23 mouse cellular contexts compared by ENCODE assay signal in the genomic region with DNA sequence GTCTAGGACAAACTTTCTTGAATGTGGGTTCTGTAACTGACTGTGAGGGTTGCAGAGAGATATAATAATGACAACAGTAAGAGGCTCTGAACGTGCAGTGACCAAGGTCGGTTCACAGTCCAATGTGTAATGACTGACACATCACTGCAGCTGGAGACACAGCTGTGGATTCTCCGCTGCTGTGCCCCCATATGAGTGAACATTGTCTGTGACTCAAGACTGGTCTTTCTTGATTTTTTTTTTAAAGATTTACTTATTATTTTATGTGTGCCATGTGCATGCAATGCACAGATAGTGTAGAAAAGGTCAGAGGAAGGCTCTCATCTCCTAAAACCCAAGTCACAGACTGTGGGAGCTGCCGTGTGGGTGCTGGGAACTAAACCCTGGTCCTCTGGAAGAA. TPM values are rescaled to one million over a fixed set of nuclear protein-coding genes. Genes with fewer than 3 reads are reported as not detected.
DNase-seq lines count a peak whose midpoint lies in the region; ATAC-seq lines count a peak whose summit lies in the region.
"Had no signal": no experiment of that assay in that cellular context is flagged by ENCODE, and none has a peak within 500 bp of the region (broad histone marks: within the 10 kb centered on the region; RNA-seq: fewer than 3 reads in every experiment).

No protein-coding gene starts in this region.

- no peaks in the 10 kb centered on the region for H3K27me3 ChIP-seq in midbrain, embryonic 11.5 days (ENCODE audit: control insufficient read depth, insufficient read depth, low read length)
- H3K27me3 ChIP-seq in midbrain, embryonic 13.5 days: no peaks in the 10 kb centered on the region
- H3K27me3 ChIP-seq: CH12.LX, Patski had no signal

- H3K4me1 ChIP-seq in midbrain, embryonic 11.5 days (ENCODE audit: control insufficient read depth, insufficient read depth, low read length): no peaks in the 10 kb centered on the region
- H3K4me1 ChIP-seq in midbrain, embryonic 13.5 days (replicated peaks): no peaks in the 10 kb centered on the region

- no peak overlapping the region for H3K4me3 ChIP-seq in midbrain, embryonic 11.5 days (ENCODE audit: low read depth, low read length)
- no peak overlapping the region for H3K4me3 ChIP-seq in midbrain, embryonic 13.5 days (replicated peaks)

- no peak for ATAC-seq in midbrain, embryonic 11.5 days (ENCODE audit: low FRiP score)
- no peak for ATAC-seq in midbrain, embryonic 13.5 days
- ATAC-seq: activated CD4-positive, CD25-positive, alpha-beta regulatory T cell, adult 4 months; CD4-positive, CD25-positive, alpha-beta regulatory T cell, adult 4 months; Patski had no signal

- 91% methylated on average over 4 of the region's 4 CpGs for WGBS in midbrain, embryonic 11.5 days
- WGBS in midbrain, embryonic 13.5 days: 95% methylated on average over 4 of the region's 4 CpGs

- no peak overlapping the region for H3K27ac ChIP-seq in midbrain, embryonic 11.5 days (ENCODE audit: low read depth, low read length)
- no peak overlapping the region for H3K27ac ChIP-seq in midbrain, embryonic 13.5 days

- H3K4me2 ChIP-seq in midbrain, embryonic 11.5 days: no peak overlapping the region
- no peak overlapping the region for H3K4me2 ChIP-seq in midbrain, embryonic 13.5 days (replicated peaks)

- H3K36me3 ChIP-seq in midbrain, embryonic 11.5 days (ENCODE audit: control insufficient read depth, insufficient read depth, low read length): peaks cover 8% of the 10 kb centered on the region
- H3K36me3 ChIP-seq in midbrain, embryonic 13.5 days: peaks cover 91% of the 10 kb centered on the region

- peak; percentile 61 for DNase-seq in heart, adult 11 months
- DNase-seq in heart, postnatal 4 days: no peak
- DNase-seq in midbrain, embryonic 11.5 days (ENCODE audit: low spot score, missing footprints): peak; percentile 71
- DNase-seq: adrenal gland, adult 2 months; adrenal gland, adult 8-10 months; adrenal gland, postnatal 10 days; adrenal gland, postnatal 14 days; adrenal gland, postnatal 25 days; adrenal gland, postnatal 36 days; B cell, adult 2 months; cerebellum, adult 11 months; cerebellum, adult 11-12 months; cerebellum, adult 18-20 months had no signal

- H3K9me3 ChIP-seq in midbrain, embryonic 11.5 days (ENCODE audit: control insufficient read depth, low read length): no peaks in the 10 kb centered on the region
- H3K9me3 ChIP-seq in midbrain, embryonic 13.5 days: no peaks in the 10 kb centered on the region
- H3K9me3 ChIP-seq: G1E had no signal

- no peak overlapping the region for H3K9ac ChIP-seq in midbrain, embryonic 11.5 days (ENCODE audit: low read length)
- H3K9ac ChIP-seq in midbrain, embryonic 13.5 days (replicated peaks): no peak overlapping the region

RNA-seq across cellular contexts. Expression of gene Ybey, which starts 28.6 kb away (rescaled TPM):
- total RNA-seq in heart, postnatal 4 days (2021): 1 to 10 TPM; 3.2 TPM
- polyA plus RNA-seq in midbrain, embryonic 11.5 days (2014; fragmentation: Nextera tagmentation; extraction: Ambion mirVana): 5.7 and 6.1 TPM in 2 replicates
- polyA plus RNA-seq in midbrain, embryonic 13.5 days (2015; fragmentation: Nextera tagmentation; extraction: Ambion mirVana): 7.8 and 8.1 TPM in 2 replicates

RNA-seq across cellular contexts. Expression of gene Mcm3ap, which starts 28.8 kb away (rescaled TPM):
- total RNA-seq in heart, postnatal 4 days (2021): 10 to 100 TPM; 33.0 to 37.5 TPM
- 66.8 and 68.6 TPM in 2 replicates for polyA plus RNA-seq in midbrain, embryonic 11.5 days (2014; fragmentation: Nextera tagmentation; extraction: Ambion mirVana)
- polyA plus RNA-seq in midbrain, embryonic 13.5 days (2015; fragmentation: Nextera tagmentation; extraction: Ambion mirVana): 75.1 and 75.6 TPM in 2 replicates

RNA-seq across cellular contexts. Expression of gene Lss, which starts 33.9 kb away (rescaled TPM):
- total RNA-seq in heart, postnatal 4 days (2021): 10 to 100 TPM; 16.8 to 17.2 TPM
- polyA plus RNA-seq in midbrain, embryonic 11.5 days (2014; fragmentation: Nextera tagmentation; extraction: Ambion mirVana): 43.7 and 47.4 TPM in 2 replicates
- polyA plus RNA-seq in midbrain, embryonic 13.5 days (2015; fragmentation: Nextera tagmentation; extraction: Ambion mirVana): 45.2 and 45.5 TPM in 2 replicates

RNA-seq across cellular contexts. Expression of gene 2610028H24Rik, which starts 48.6 kb away (rescaled TPM):
- not detected for total RNA-seq in heart, postnatal 4 days (2021)
- polyA plus RNA-seq in midbrain, embryonic 11.5 days (2014; fragmentation: Nextera tagmentation; extraction: Ambion mirVana): not detected in 2 replicates
- not detected in 2 replicates for polyA plus RNA-seq in midbrain, embryonic 13.5 days (2015; fragmentation: Nextera tagmentation; extraction: Ambion mirVana)
- total RNA-seq: adrenal gland, adult 18-20 months; adrenal gland, adult 2 months; adrenal gland, adult 8-10 months; adrenal gland, postnatal 10 days; adrenal gland, postnatal 14 days; adrenal gland, postnatal 25 days; adrenal gland, postnatal 36 days; adrenal gland, postnatal 4 days had no signal
- polyA plus RNA-seq: activated CD4-positive, CD25-positive, alpha-beta regulatory T cell, adult 4 months; adrenal gland, adult 2 months; brain, embryonic 14.5 days; C2C12; G1E; Patski had no signal

RNA-seq across cellular contexts. Expression of gene Pcnt, which starts 54.9 kb away (rescaled TPM):
- total RNA-seq in heart, postnatal 4 days (2021): 10 to 100 TPM; 27.1 TPM
- 15.6 and 16.4 TPM in 2 replicates for polyA plus RNA-seq in midbrain, embryonic 11.5 days (2014; fragmentation: Nextera tagmentation; extraction: Ambion mirVana)
- 9.7 and 11.4 TPM in 2 replicates for polyA plus RNA-seq in midbrain, embryonic 13.5 days (2015; fragmentation: Nextera tagmentation; extraction: Ambion mirVana)
